Mouse (Mus musculus): ENCODE measurements around the gene Tmem26.

GRCm38 (mm10) chr10:68681233-68681632 is 42.2 kb upstream of the Tmem26 start:
- no peak for TF ChIP-seq CTCF (IDR thresholded peaks at IDR 0.05; ENCODE audit: insufficient read depth, low read depth, low read length)
- no peak for TF ChIP-seq POLR2A (IDR thresholded peaks at IDR 0.05; ENCODE audit: insufficient read depth, low read depth, low read length)
